Mouse (Mus musculus) fibroblast of lung, adult 2 months (primary cell): Measurements from ENCODE around the gene Fam49a.
"Not testable (repeated sequence)": the region's sequence is repeated elsewhere in the genome, so short reads cannot be mapped to it uniquely, and the experiment has no call there.

Source experiments
- DNase-seq: peaks from one replicate; pipeline ENCODE4 v3.0.0-alpha.2; 2011; ENCODE audit warnings: low read depth

The Fam49a gene

DNA sequence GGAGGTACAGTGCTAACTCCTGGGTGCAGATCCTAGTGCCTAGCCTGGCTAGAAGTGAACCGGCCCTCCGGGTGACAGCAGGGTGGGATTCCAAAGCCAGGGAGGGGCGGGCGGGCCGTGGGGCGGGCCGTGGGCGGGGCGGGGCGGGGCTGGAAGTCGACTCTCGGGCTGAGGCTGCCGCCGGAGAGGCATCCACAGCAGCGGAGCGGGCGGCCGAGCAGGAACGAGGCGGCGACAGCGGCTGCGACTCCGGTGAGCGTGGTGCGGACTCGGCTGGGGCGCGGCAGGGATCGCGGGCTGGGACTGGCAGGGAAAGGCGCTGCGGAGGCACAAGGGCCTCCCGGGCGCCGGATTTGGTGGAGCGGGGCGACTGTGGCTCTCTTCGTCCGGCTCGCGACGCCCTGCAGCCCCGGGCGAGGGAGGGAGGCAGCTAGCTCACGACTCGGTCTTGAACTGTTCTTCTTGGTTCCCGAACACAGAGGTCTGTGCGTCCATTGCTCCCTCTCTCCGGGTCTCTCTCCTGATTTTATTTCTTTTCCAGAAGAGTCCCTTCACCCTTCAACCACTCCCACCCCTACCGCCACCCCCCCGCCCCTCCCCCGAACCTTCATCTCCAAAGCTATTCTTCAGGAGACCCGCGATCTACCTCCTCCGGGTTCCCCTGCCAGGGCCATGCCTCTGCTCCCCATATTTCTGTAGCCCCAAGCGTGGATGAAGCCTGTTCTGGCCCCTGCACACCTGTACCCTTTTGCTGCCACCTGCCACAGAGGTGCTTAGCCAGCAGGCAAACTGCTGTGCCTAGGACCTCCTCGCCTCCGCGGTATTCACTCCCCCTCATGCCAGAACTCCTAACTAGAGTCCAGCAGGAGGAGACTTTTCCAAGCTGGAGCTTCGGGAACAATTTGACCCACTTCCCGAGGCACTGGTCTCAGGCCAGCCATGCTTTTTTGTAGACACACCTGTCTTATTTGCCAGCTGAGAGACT is at the start of gene Fam49a:
Gene Fam49a, plus strand, starts transcription at position 153 of the 985 bp plus-strand sequence.
- DNase-seq, result no peak

DNA sequence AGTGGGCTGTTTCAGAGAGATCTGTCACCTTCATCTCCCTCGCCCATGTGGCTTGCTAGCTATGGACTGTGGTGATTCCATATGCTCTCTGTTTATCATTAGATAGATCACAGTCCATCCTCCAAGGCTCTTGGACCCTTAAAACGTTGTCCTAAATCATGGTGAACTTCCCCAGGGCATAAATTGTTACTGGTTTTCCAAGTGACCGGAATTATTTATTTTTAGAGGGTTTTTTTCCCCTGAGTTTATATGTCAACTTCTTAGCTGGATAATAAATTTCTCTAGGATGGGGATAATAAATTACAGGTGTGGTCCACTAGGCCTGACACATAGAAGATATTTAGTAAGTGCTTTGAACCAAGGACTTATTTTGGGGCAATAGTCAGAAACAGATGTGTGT is 48.4 kb upstream of the Fam49a start:
- no peak for DNase-seq

DNA sequence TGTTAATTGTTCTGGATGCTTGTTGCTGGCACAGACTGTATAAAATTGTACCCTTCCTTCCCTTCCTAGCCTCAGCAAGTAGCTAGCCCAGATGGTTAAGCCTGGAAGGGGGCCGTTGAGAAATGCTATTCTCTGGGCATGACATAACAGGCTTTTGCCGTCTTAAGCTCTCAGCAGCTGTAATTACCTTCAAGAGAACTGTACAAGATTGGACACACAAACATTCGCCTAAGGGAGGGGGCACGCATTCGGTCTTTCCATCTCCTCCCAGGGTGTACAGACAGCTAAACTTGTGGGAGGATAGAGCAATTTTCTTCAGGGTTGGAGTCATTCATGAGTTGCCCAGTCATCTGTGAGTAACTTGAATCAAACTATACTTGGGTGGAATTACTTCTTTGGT is 43.0 kb upstream of the Fam49a start:
- DNase-seq, result peak; percentile 20

DNA sequence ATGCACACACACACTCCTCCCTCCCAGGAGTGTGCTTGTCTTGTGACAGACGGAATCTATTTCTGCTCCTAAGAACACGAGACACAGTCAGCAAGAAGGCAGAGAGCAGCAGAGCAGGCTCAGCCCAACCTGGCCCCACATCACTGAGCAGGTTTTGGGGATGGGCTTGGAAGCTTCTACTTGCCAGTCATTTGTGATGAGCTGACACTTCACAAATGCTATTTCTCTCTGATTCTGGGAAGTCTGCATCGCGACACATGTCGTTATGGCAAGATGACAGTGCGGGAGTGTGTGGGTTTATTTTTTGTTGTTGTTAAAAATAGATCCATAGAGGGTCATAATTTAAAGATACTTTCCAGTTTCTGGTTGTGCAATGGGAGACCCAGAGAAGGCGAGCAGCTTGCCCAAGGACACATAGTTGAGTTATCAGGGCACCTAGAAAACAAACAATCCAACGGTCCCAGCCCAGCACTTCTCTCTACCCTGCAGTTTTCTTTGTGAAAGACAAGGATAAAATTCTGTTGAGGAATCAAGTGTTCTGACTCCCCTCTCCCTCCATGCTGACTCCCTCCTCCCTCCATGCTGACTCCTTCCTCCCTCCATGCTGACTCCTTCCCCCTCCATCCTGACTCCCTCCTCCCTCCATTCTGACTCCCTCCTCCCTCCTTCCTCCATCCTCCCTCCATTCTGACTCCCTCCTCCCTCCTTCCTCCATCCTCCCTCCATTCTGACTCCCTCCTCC is 41.0 kb upstream of the Fam49a start:
- DNase-seq, result no peak

DNA sequence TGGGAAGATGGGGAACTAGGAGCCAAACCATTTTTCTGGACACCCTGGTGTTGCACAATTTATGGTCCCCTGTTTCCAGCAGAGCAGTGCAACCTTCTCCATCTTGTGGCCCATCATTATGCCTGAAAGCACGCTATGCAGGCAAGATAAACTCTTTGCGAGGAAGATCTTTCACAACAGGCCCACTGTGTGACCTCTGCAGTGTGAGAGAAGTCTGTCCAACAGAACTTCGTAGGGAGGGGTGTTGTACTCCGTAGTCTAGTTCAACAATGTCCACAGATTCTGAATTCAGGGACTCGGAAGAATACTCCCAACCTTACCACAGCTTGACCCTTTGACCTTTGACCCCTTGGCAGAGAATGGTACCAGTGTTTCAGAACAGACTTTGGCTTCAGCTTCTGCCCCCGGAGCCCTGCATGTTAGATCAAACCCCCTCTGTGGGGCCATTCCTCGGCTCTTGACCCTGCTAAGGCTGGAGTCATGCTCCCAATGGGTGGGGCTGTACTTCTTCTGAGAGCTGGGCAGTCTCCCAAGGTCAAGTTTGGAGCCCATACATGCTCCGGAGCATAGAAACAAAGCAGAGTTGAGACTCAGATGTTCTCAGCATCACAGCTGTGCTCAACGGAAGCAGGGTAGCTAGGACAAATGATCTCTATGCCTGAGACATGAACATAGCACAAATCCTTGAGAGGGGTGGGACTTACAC is 39.2 kb upstream of the Fam49a start:
- DNase-seq, result no peak

DNA sequence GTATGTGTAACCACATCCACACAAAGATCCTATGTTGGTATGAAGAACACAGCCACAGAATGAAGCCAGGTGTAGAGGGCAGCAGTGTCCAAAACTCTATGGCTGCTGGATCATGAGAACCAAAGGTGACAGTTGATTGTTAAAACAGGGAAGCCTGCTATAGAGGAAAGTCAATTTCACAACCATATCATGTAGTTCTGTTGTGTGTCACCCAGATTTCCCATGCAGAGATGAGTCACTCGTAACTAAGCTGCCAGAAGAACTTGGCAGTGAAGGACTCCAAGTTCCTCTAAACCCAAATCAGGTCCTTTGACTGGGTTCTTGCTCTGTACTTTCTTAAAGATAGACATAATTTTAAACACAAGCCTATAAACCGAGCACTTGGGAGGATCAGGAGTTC is 38.6 kb upstream of the Fam49a start:
- DNase-seq, result peak; percentile 62

- no peak for DNase-seq
These were observed 36.2 kb upstream of the Fam49a start for GRCm38 (mm10) chr12:12225706-12226105.

DNA sequence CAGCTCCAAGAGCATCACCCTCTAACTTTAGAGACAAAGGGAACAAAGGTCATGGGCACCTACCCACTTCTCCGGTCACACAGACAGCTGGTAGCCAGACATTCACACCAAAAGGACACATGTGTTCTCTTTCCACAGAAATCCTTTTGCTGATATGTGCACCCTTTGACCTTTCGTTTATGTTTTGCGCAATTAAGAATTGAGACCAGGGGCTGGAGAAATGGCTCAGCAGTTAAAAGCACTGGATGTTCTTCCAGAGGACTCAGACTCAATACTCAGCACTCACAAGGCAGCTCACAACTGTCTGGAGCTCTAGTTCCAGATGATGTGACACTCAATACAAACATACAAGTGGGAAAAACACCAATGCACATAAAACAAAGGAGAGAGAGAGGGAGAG is 34.3 kb upstream of the Fam49a start:
- DNase-seq, result no peak

DNA sequence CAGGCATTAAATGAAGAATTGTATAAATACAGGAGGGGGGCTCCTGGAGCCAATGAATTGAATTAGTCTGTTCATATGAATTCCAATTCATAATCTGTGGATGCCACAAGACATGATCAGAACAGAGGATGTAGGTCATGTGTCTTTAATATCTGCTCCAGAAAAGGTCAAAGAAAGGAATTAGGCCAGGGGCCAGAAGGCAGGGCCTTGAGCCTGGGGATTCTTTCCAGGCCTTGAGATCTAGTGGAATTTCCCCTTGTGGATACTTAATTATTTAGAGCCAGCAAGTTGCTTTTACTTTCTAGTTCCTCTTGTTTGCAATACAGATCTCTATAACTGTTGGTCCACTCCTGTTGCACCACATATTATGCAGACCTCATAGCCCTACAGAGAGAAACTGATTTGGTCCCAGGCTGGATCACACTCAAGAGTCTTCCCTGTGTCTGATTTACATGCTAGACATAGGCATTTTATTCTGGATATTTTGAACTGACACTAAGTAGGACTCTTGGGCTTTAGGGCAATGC is 31.8 kb upstream of the Fam49a start:
- no peak for DNase-seq

DNA sequence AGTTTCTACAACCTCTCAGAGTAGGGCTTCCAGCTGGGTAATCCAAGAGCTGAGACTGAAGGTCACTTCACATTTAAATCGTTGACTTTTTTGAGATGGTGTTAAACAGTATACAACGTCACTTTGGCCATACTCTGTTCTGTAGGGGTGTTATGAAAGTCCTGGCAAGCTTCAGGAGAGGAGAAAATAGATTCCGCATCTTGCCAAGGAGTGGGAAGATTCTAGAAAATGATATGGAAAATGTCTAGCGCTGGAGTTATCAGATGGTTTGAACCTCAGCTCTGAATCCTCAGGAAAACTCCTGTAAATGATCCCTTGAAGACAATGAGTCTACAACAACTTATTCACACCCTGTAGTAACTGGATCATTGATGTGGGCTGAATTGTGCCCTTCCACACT is 29.8 kb upstream of the Fam49a start:
- DNase-seq, result no peak

GRCm38 (mm10) chr12:12236978-12237377 is 25.0 kb upstream of the Fam49a start:
- DNase-seq, result no peak

GRCm38 (mm10) chr12:12239502-12239901 is 22.4 kb upstream of the Fam49a start:
- DNase-seq, result no peak

DNA sequence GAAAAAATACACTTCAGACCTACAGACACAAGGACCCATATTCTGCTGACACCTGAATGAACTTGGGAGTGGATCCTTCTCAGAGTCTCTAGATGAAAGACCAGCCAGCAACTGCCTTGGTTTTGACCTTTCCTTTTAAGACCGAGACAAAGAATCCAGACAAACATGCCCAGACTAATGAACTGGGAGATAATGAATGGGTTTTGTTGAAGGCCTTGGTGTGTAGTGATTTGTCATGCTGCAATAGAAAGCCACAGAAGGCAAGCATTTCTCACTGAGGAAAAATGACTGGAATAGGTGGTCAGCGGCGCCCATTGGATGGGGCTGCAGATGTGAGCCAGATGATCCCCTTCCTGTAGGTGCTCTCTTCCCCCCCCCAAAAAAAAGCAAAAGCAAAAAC is 18.8 kb upstream of the Fam49a start:
- no peak for DNase-seq

GRCm38 (mm10) chr12:12247023-12247422 is 14.9 kb upstream of the Fam49a start:
- not testable (repeated sequence) for DNase-seq

DNA sequence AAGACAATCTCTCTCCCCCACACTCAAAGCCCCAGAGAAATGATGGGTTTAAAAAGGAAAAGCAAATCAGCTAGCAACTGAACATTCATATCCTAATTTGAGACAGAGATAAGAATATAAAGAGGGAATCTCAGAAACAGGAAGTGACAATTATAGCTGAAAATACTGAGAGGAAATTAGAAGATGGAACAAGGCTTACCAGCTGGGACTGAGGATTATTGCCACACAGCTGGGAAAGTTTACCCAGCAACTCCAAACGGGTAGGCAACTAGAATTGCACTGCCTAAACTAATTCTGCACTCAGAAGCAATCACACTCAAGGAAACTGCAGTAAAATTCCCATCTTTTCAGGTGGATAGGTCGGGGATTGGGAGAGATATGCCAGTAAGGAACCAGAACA is 12.4 kb upstream of the Fam49a start:
- no peak for DNase-seq

- DNase-seq, result no peak
These were observed 8.4 kb upstream of the Fam49a start for GRCm38 (mm10) chr12:12253526-12253925.

DNA sequence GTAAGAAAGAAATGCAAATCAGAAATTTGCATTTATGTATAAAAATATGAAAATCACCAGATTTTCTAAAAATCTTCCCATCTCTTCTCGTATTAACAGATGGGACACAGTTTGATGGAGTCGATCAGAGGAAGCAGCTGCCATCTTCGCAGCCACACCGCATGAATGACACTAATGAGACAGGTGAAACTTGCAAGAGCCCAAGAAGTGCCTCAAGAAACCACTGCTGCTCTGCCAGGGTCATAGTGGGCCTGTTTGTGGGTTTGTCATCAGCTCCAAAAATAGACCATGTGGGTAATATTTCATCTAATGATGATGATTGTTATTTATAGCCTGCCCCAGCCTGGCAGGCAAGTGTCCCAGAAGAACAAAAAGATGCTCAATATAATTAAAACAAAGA is 7.8 kb upstream of the Fam49a start:
- DNase-seq, result no peak

GRCm38 (mm10) chr12:12260979-12261960 is 669 bp upstream of the Fam49a start:
- no peak for DNase-seq

DNA sequence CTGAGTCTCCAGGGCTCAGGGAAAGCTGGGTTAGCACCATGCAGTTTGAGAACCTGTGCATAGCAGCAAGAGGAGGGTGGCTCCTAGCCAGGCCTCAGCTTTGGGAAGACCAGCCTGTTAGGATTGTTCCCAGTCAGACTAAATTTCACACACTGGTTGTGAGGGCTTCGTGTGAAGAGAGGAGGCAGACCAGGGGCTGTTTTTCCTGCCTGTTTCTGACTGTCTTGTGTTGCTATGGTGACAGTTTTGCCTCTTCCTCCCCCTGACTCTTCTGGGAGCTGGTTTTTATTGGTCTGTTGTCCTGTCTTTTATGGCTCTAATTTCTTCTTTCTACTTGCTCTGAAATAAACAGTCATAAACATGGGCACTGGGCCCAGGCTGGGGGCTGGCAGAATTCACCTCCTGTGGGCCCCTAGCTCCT is 1.4 kb downstream of the Fam49a start:
- DNase-seq, result no peak

GRCm38 (mm10) chr12:12264151-12264550 is 2.2 kb downstream of the Fam49a start:
- no peak for DNase-seq

DNA sequence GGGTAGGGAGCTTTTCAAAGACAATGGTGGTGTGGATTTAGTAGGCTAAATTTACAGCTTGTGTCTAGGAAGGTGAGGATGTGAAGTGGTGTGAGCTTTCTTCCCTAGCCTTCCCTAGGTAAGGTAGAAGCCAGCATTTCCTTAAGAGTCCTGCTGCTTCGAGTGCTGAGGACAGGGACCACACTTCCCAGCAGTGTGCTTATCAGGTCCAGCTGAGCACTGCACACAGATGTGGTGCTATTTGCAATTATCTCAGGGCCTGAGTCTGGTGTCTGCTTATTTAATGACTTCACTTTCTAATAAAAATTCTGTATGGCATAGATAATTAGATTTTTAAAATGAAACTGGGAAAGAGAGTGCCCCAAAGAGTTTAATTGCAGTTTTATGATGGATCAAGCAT is 4.6 kb downstream of the Fam49a start:
- no peak for DNase-seq
